Mouse (Mus musculus): ENCODE results near the gene Ppargc1a. TPM values are rescaled to one million over a fixed set of nuclear protein-coding genes. Genes with fewer than 3 reads are reported as not detected.

Ppargc1a gene
- polyA plus RNA-seq, 1 experiment from 2014 or later: 21.2 TPM

DNA sequence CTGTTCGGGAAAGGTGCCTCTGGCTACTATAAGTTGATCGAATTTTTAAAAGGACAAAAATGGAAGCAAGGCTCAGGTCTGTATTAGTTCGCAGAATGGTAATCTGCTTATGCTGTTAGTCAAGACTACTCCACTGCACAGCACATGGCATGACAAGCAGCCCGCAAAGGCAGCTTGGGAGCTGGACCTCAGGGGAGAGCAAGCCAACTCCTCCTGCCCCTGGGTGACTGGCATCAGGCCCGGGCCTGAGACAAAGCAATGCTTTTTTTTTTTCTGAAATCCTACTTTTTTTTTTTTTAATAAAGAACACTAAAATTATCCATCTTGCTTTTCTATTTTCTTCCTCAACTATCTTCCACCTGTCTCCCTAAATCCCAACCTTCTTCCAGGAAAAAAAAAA, 15.1 kb upstream of the Ppargc1a start:
- WGBS: 78% methylated on average over 5 of the region's 5 CpGs
- no peaks in the 10 kb centered on the region for H3K9me3 ChIP-seq
- no peak for DNase-seq (ENCODE audit: low spot score)
- no peak overlapping the region for H3K27ac ChIP-seq
- no peak overlapping the region for H3K4me3 ChIP-seq
- peaks cover 15% of the 10 kb centered on the region for H3K4me1 ChIP-seq
- no peaks in the 10 kb centered on the region for H3K27me3 ChIP-seq (ENCODE audit: insufficient read depth, poor library complexity, severe bottlenecking)
- no peaks in the 10 kb centered on the region for H3K36me3 ChIP-seq

DNA sequence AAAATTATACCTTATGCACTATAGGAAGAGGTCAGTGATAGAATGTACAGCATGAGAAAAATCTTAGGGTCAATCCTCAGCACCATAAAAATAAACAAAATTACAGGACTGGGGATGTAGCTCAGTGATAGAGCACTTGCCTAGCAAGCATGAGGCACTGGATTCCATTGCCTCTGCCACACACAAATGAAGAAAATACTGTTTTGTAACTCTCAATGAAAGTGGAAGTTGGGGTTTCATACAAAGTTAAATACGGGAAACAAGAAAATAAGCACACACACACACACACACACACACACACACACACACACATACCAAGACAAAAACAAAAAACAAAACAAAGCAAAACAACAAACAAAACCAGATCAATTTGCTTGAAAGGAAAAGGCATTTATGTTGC, 10.1 kb upstream of the Ppargc1a start:
- whole genome bisulfite sequencing: 88% methylated on average over 1 of the region's 1 CpGs
- H3K27ac ChIP-seq: no peak overlapping the region
- no peaks in the 10 kb centered on the region for H3K27me3 ChIP-seq (ENCODE audit: insufficient read depth, poor library complexity, severe bottlenecking)
- H3K36me3 ChIP-seq: no peaks in the 10 kb centered on the region
- DNase-seq (ENCODE audit: low spot score): no peak
- H3K4me1 ChIP-seq: no peaks in the 10 kb centered on the region
- H3K9me3 ChIP-seq: no peaks in the 10 kb centered on the region
- H3K4me3 ChIP-seq: no peak overlapping the region

DNA sequence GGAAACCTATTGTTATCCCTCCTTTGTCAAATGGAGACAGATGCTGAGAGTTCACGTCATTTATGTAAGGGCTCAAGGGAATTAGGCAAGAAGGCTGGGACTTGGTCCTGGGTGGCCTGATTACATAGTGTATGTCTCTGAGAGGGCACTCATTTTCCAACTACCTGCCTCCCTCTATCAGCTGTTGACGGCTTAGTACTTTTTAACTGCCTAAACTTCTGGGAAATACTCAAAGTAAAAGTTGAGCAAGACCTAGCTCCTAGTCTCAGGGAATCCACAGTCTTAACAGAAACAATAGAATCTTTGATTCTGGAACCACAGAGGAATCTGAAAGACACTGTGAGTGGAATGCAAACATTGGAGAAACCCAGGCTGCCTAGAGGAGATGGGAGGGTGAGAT, 6.2 kb upstream of the Ppargc1a start:
- no peak for DNase-seq (ENCODE audit: low spot score)
- WGBS: 52% methylated on average over 2 of the region's 2 CpGs
- Histone ChIP-seq H3K27ac (no peak overlapping the region), H3K9me3 (no peaks in the 10 kb centered on the region), H3K27me3 (ENCODE audit: insufficient read depth, poor library complexity, severe bottlenecking) (no peaks in the 10 kb centered on the region), H3K4me1 (peaks cover 4% of the 10 kb centered on the region; the same call in 1 of the 2 replicates), H3K4me3 (no peak overlapping the region), H3K36me3 (no peaks in the 10 kb centered on the region)

DNA sequence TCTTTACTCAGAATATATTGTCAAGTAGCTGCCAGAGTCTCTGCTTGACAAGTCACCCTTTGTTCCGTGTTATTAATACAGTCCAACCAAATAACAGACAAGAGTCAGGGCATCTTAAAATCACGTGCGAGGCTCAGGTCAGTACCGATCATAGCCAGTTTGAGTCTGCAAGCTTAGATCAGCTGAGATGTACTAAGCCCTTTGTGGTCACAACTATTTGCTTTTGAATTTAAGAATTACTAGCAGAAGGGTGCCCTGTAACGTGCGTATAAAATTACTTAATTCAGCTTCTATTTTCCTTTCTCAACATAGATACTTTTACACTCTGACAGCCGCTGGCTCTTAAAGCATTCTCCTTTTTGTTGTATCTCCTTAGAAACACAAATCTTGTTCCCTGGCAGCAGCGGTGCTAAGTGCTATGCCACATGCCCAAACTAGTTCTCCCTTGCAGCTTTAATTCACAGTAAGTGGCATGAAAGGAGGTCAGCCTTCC, 718 bp upstream of the Ppargc1a start:
- no peaks in the 10 kb centered on the region for H3K9me3 ChIP-seq
- peak overlapping the region; percentile 37; the same call in 1 of the 2 replicates for H3K27ac ChIP-seq
- H3K27me3 ChIP-seq (ENCODE audit: insufficient read depth, poor library complexity, severe bottlenecking): no peaks in the 10 kb centered on the region
- no peak overlapping the region for H3K4me3 ChIP-seq
- 67% methylated on average over 8 of the region's 8 CpGs for WGBS
- DNase-seq (ENCODE audit: low spot score): no peak
- H3K4me1 ChIP-seq: peaks cover 11% of the 10 kb centered on the region
- H3K36me3 ChIP-seq: no peaks in the 10 kb centered on the region

DNA sequence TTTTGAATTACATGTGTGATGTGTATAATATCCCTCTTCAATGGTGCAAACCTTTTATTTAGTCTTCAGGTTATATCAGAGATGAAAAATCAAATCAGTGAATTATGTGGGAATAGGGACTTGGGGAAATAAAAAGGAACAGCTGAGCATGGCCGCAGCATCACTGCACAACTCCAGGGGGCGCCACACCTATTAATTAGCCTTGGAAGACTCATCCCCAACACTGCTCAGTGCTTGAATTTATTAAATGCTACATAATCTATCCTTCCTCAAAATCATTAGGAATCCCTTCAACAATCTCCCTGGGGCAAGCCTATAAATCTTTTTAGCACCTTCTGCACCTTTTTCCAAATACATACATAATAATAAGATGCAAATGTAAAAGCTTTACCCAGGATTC, 1.9 kb downstream of the Ppargc1a start:
- H3K4me1 ChIP-seq: peaks cover 7% of the 10 kb centered on the region
- DNase-seq (ENCODE audit: low spot score): no peak
- no peaks in the 10 kb centered on the region for H3K9me3 ChIP-seq
- no peak overlapping the region for H3K27ac ChIP-seq
- H3K36me3 ChIP-seq: no peaks in the 10 kb centered on the region
- no peak overlapping the region for H3K4me3 ChIP-seq
- 67% methylated on average over 2 of the region's 2 CpGs for WGBS
- H3K27me3 ChIP-seq (ENCODE audit: insufficient read depth, poor library complexity, severe bottlenecking): no peaks in the 10 kb centered on the region

DNA sequence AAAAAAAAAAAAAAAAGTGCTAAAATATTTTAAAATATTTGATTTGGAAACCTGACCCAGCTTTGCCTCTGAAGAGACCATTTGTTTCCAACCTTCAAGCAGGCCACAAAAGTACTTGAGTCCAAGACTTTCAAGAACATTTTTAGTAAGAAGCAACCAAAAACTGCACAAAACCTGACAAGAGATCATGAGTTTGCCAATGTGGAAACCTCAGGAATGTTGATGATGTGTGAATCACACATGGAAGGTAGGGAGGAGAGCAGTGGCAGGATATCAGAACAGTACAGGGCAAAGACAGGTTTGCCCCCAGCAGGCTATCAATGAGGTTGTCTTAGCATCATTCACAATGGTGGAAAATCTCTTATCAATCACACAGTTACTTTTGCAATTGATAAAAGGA, 2.5 kb downstream of the Ppargc1a start:
- no peaks in the 10 kb centered on the region for H3K27me3 ChIP-seq (ENCODE audit: insufficient read depth, poor library complexity, severe bottlenecking)
- no peak overlapping the region for H3K4me3 ChIP-seq
- no peak overlapping the region for H3K27ac ChIP-seq
- peaks cover 7% of the 10 kb centered on the region for H3K4me1 ChIP-seq
- no peaks in the 10 kb centered on the region for H3K36me3 ChIP-seq
- no peak for DNase-seq (ENCODE audit: low spot score)
- H3K9me3 ChIP-seq: no peaks in the 10 kb centered on the region

DNA sequence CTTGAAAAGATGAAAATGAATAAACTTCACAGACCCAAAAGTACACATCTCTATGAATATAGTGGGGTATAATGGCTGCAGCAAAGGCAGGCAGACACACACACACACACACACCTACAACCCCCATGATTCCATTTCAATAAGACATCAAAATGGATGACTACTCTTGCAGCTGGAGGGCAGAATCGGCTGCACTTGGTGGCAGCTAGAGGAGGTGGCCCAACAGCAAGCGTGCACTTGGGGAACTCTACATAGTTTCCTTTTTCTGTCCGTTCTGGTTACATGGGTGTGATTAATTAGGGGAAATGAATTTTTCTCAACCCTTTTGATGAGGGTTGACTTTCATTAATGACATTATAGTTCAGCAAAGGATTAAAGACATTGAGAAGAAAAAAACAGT, 4.0 kb downstream of the Ppargc1a start:
- H3K9me3 ChIP-seq: no peaks in the 10 kb centered on the region
- H3K27ac ChIP-seq: no peak overlapping the region
- no peaks in the 10 kb centered on the region for H3K36me3 ChIP-seq
- 87% methylated on average over 3 of the region's 3 CpGs for WGBS
- DNase-seq (ENCODE audit: low spot score): no peak
- H3K4me3 ChIP-seq: no peak overlapping the region
- H3K27me3 ChIP-seq (ENCODE audit: insufficient read depth, poor library complexity, severe bottlenecking): no peaks in the 10 kb centered on the region
- H3K4me1 ChIP-seq: peaks cover 7% of the 10 kb centered on the region

DNA sequence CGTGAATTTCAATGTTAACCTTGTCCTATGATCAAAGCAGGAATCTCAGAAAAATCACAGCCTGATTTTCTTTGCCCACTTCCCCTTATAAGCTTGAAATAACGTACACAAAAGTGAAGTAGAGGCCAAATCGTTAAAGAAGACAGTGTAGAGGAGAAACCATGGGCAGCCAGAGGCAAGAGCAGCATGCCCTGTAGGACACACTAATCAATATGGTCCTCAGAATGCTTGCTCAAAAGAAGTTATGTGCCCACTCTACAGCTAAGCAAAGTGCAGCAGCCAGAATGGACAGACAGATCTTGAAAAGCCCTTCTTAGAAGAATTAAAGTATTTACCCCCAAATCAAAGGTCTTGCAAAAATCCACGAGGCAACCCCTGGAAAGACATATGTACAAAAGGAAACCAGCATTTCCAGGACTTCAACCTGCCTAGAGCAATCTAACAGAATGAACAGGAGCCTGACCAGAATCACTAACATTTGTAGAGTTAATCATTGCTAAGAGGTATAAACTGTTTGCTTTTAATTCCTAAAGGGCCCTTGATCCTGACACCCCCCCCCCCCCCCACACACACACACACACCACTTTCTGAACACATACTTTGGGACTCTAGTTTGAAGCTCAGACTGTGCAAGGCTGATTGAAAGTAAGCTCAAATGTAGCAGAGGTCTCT, 9.8 kb downstream of the Ppargc1a start:
- 81% methylated on average over 4 of the region's 4 CpGs for WGBS
- no peaks in the 10 kb centered on the region for H3K9me3 ChIP-seq
- peaks cover 15% of the 10 kb centered on the region for H3K4me1 ChIP-seq
- no peaks in the 10 kb centered on the region for H3K36me3 ChIP-seq
- DNase-seq (ENCODE audit: low spot score): no peak
- H3K27me3 ChIP-seq (ENCODE audit: insufficient read depth, poor library complexity, severe bottlenecking): no peaks in the 10 kb centered on the region
- H3K4me3 ChIP-seq: no peak overlapping the region
- H3K27ac ChIP-seq: no peak overlapping the region

DNA sequence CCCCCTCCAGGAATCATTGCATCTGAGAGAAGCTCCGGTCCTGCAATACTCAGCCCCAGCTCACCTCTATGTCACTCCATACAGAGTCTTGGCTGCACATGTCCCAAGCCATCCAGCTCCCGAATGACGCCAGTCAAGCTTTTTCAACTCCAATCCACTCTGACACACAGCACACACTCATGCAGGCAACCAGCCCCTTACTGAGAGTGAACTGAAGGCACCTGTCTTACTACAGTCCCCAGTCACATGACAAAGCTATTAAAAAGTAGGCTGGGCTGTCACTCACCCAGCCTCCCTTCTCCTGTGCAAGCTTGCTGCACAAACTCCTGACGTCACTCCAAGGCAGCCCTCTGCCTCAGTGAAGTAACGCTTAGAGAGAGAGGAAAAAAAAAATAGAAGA, 13.9 kb downstream of the Ppargc1a start:
- peak overlapping the region; percentile 90 for H3K27ac ChIP-seq
- no peaks in the 10 kb centered on the region for H3K36me3 ChIP-seq
- H3K27me3 ChIP-seq (ENCODE audit: insufficient read depth, poor library complexity, severe bottlenecking): no peaks in the 10 kb centered on the region
- H3K4me3 ChIP-seq: peak overlapping the region; percentile 68
- peaks cover 25% of the 10 kb centered on the region for H3K4me1 ChIP-seq
- peak; percentile 91 for DNase-seq (ENCODE audit: low spot score)
- 6% methylated on average over 5 of the region's 5 CpGs for WGBS
- no peaks in the 10 kb centered on the region for H3K9me3 ChIP-seq

DNA sequence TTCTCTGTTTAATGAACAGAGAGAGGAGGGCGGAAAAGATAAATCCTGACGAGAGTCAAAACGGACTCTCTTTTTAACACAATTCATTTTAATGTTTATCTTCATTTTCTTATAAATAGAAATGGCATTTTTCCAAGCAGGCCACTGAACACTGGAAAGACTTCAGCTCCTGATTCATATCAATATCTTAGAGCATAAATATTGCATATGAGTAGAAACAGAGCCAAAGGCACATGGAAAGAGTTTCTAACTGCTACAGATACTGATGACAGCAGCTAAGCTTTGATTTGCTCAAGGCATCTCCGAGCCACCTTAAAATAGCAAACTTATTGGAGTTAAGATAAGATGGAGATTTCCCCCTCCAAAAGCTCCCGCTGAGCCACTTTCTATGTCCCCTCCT, 14.3 kb downstream of the Ppargc1a start:
- peak overlapping the region; percentile 90 for H3K27ac ChIP-seq
- no peaks in the 10 kb centered on the region for H3K9me3 ChIP-seq
- WGBS: 5% methylated on average over 5 of the region's 5 CpGs
- no peak for DNase-seq (ENCODE audit: low spot score)
- H3K27me3 ChIP-seq (ENCODE audit: insufficient read depth, poor library complexity, severe bottlenecking): no peaks in the 10 kb centered on the region
- H3K36me3 ChIP-seq: no peaks in the 10 kb centered on the region
- peak overlapping the region; percentile 68 for H3K4me3 ChIP-seq
- peaks cover 29% of the 10 kb centered on the region for H3K4me1 ChIP-seq

DNA sequence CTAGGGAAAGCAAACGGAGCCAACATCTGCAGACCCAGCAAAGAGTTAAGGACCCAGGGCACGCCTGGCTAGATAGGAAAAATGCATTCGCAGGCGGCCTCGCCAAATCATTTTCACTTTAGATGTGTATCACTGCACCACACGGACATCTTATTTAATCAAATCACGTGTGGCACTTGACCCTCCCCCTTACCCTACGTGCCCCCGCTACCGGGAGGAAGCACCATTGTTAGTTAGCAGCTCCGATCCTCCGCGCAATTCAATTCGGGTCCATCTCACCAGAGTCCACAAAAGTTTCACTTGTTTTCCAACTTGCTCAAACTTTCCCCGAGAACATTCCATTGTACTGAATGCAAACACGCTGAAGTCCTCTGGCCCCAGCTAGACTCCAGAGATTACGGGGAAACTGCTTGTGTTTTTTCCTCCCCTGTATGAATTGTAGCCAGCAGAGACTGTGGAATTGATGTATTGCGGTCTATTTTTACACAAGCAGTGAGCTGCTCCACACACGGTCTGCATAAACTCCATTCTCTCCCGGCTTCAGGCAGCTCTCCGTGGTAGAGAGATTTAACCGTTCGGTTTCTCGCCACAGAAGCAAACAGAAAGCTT, 14.9 kb downstream of the Ppargc1a start:
- Histone ChIP-seq H3K27me3 (ENCODE audit: insufficient read depth, poor library complexity, severe bottlenecking) (no peaks in the 10 kb centered on the region), H3K9me3 (no peaks in the 10 kb centered on the region), H3K27ac (peak overlapping the region; percentile 90), H3K4me1 (peaks cover 33% of the 10 kb centered on the region), H3K4me3 (peak overlapping the region; percentile 68), H3K36me3 (no peaks in the 10 kb centered on the region)
- under 1% methylated on average over 24 of the region's 24 CpGs for WGBS
- peak; percentile 78 for DNase-seq (ENCODE audit: low spot score)

DNA sequence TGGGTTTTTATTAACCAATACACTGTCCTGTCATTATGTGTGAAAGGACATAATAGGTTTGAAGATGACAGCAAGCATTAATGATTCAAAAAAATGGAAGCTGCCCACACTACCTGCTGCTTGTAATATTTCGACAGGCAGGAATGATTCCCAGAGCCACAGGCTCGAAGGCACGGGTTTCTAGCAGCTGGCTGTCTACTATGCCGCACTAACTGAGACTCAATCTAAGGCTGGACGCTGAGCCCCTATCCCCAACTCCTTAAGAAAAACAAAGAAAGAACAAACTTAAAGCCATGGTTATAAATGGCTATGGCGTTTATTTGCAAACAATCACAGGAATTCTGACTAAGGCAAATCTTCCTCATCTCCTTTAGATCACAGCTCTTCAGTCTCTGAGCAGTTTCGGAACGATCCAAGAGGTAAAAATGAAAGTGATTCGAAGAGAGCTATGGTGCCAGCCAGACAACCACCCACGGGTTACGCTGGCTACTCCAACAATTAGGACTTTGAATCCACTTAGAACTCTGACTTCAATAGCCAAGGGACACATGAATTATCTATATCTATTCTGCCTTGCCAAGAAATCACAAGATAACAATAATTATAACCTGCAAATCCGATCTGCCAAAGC, 15.6 kb downstream of the Ppargc1a start:
- H3K9me3 ChIP-seq: no peaks in the 10 kb centered on the region
- no peak for DNase-seq (ENCODE audit: low spot score)
- 21% methylated on average over 12 of the region's 12 CpGs for WGBS
- H3K27ac ChIP-seq: peak overlapping the region; percentile 90
- peaks cover 33% of the 10 kb centered on the region for H3K4me1 ChIP-seq
- no peaks in the 10 kb centered on the region for H3K36me3 ChIP-seq
- H3K27me3 ChIP-seq (ENCODE audit: insufficient read depth, poor library complexity, severe bottlenecking): no peaks in the 10 kb centered on the region
- peak overlapping the region; percentile 68 for H3K4me3 ChIP-seq

DNA sequence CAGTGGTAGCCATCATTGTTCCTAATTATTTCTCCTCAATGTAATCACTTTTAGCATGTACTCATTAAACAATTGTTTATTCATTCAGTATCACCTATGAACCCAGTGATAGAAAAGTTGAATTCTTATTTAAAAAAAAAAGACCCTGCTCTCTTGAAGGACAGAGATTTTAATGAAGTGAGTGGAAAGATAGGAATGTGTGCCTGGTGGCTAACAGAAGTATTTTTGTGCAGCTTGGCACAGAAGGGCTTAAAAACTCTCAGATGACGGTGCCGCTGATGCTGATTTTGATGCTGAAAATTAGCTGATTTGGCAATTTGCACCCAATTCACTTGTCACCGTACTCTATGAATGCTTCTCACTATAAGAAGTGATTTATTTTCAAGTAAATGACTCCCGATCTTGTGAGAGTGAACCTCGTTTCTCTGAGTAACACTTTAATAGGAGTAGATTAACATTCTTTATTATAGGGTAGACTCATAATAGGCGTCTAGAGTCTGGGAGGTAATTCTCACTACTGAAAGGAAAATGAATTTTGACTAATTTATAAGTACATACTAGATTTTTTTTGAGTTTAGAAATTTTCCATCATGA, 20.0 kb downstream of the Ppargc1a start:
- DNase-seq (ENCODE audit: low spot score): no peak
- 70% methylated on average over 6 of the region's 6 CpGs for WGBS
- H3K4me3 ChIP-seq: no peak overlapping the region
- no peaks in the 10 kb centered on the region for H3K36me3 ChIP-seq
- peaks cover 39% of the 10 kb centered on the region for H3K4me1 ChIP-seq
- no peaks in the 10 kb centered on the region for H3K27me3 ChIP-seq (ENCODE audit: insufficient read depth, poor library complexity, severe bottlenecking)
- H3K9me3 ChIP-seq: no peaks in the 10 kb centered on the region
- H3K27ac ChIP-seq: peak overlapping the region; percentile 29; the same call in 1 of the 2 replicates

All from heart, embryonic 10.5 days (tissue).